Mouse (Mus musculus) kidney, embryonic 16.5 days (tissue): ENCODE results near the gene H2-Ab1. TPM values are rescaled to one million over a fixed set of nuclear protein-coding genes. Genes with fewer than 3 reads are reported as not detected.
A peak's percentile ranks its signal among the peaks of the same experiment; 100 is the strongest.

Experiments used
- ATAC-seq: fragments of 200-750 bp; cut with Nextera tagmentation; 2 replicates; pipeline ENCODE4 v1.8.0; 2017; ENCODE audit warnings: moderate TSS enrichment; ENCODE audit not compliant: low FRiP score, low TSS enrichment
- H3K27ac ChIP-seq: fragments of 300-500 bp; sonication (generic); 2 replicates; pipeline ENCODE4 v1.5.1; 2014; ENCODE audit warnings: low read length
- H3K27me3 ChIP-seq: fragments of 300-500 bp; sonication (generic); 2 replicates; pipeline ENCODE4 v1.6.1; 2014; ENCODE audit warnings: low read length, control low read depth, mixed read lengths; ENCODE audit not compliant: insufficient read depth
- H3K36me3 ChIP-seq: fragments of 300-500 bp; sonication (generic); 2 replicates; pipeline ENCODE4 v1.6.1; 2014; ENCODE audit warnings: low read length, control low read depth, mixed read lengths; ENCODE audit not compliant: insufficient read depth
- H3K4me1 ChIP-seq: fragments of 300-500 bp; sonication (generic); 2 replicates; pipeline ENCODE4 v1.6.1; 2014; ENCODE audit warnings: low read length, control low read depth, mixed read lengths; ENCODE audit not compliant: insufficient read depth
- H3K4me2 ChIP-seq: fragments of 300-500 bp; sonication (generic); replicated peaks from 2 replicates; pipeline ENCODE4 v1.6.1; 2014; ENCODE audit warnings: low read depth, low read length
- H3K4me3 ChIP-seq: fragments of 300-500 bp; sonication (generic); 2 replicates; pipeline ENCODE4 v1.5.1; 2014; ENCODE audit warnings: mild to moderate bottlenecking, low read length
- H3K9ac ChIP-seq: fragments of 300-500 bp; sonication (generic); replicated peaks from 2 replicates; pipeline ENCODE4 v1.6.1; 2014; ENCODE audit warnings: low read length
- H3K9me3 ChIP-seq: fragments of 300-500 bp; sonication (generic); 2 replicates; pipeline ENCODE4 v1.6.1; 2016; ENCODE audit warnings: low read length, control low read depth
- WGBS: fragments of 180-500 bp; shearing (Covaris S2); extraction: QIAGEN DNeasy Blood & Tissue Kit; methylation state at CpG from one replicate; pipeline ENCODE4 v1.1.7; 2014; 5-methylcytosine and 5-hydroxymethylcytosine counted together
- polyA plus RNA-seq: library from polyadenylated mRNA; unstranded; fragments of >200 nt; fragmentation: Nextera tagmentation; extraction: Ambion mirVana; gene quantifications from 2 replicates; pipeline ENCODE4 v1.2.1, GENCODE M21; 2015

The H2-Ab1 gene
- polyA plus RNA-seq, 1 experiment from 2014 or later, result 37.9 TPM

- H3K9me3 ChIP-seq, result no peaks in the 10 kb centered on the region
- H3K4me2 ChIP-seq, result no peak overlapping the region
- no peak overlapping the region for H3K9ac ChIP-seq
- H3K4me1 ChIP-seq, result no peaks in the 10 kb centered on the region
- H3K36me3 ChIP-seq, result no peaks in the 10 kb centered on the region
- H3K27ac ChIP-seq, result no peak overlapping the region
- 0 out of 2 replicates have a peak, but pooled peaks have one; percentile 42 for ATAC-seq
- no peak overlapping the region for H3K4me3 ChIP-seq
- whole genome bisulfite sequencing, result 29% methylated on average over 9 of the region's 9 CpGs
- no peaks in the 10 kb centered on the region for H3K27me3 ChIP-seq
These were observed 22.6 kb upstream of the H2-Ab1 start for GRCm38 (mm10) chr17:34234926-34235325.

- H3K4me2 ChIP-seq, result no peak overlapping the region
- H3K27ac ChIP-seq, result no peak overlapping the region
- ATAC-seq, result no peak
- H3K9ac ChIP-seq, result no peak overlapping the region
- no peaks in the 10 kb centered on the region for H3K36me3 ChIP-seq
- WGBS, result 78% methylated on average over 5 of the region's 5 CpGs
- no peaks in the 10 kb centered on the region for H3K27me3 ChIP-seq
- 0 out of 2 replicates have a peak, but pooled peaks cover 1% of the 10 kb centered on the region for H3K9me3 ChIP-seq
- H3K4me3 ChIP-seq, result no peak overlapping the region
- no peaks in the 10 kb centered on the region for H3K4me1 ChIP-seq
These were observed 20.8 kb upstream of the H2-Ab1 start for GRCm38 (mm10) chr17:34236691-34237090.

- H3K4me1 ChIP-seq, result no peaks in the 10 kb centered on the region
These were observed 19.7 kb upstream of the H2-Ab1 start for GRCm38 (mm10) chr17:34237741-34238140.

DNA sequence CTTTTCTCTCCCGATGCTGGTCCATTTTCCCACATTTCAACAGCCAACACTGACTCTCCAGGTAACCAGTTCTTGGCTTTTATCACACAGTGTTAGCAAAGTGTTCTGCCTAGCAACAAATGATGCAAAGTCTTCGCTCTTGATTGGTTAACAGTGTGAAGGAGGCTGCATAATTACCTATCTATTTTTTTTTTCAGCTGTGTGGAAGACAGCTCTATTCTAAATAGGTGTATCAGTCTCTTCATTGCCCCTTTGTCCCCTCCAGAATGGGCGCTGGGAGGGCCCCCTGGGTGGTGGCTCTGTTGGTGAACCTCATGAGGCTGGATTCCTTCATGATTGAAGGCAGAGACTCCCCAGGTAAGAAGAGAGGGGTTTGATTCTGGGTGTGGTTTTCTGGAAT lies 18.8 kb upstream of the H2-Ab1 start, which contains the start of gene H2-Ob:
H2-Ob (plus strand) TSS at position 198 of the 400 bp plus-strand sequence.
- H3K4me1 ChIP-seq, result no peaks in the 10 kb centered on the region
- peak within 1 kb of the TSS; percentile 35; the same call in 1 of the 2 replicates for H3K27ac ChIP-seq
- no peaks in the 10 kb centered on the region for H3K27me3 ChIP-seq
- WGBS, result 62% methylated on average over 3 of the region's 3 CpGs
- 0 out of 2 replicates have a peak, but pooled peaks cover 4% of the 10 kb centered on the region for H3K9me3 ChIP-seq
- H3K36me3 ChIP-seq, result no peaks in the 10 kb centered on the region
- no peak for ATAC-seq
- H3K4me2 ChIP-seq, result no peak within 1 kb of the TSS
- no peak within 1 kb of the TSS for H3K9ac ChIP-seq
- no peak within 1 kb of the TSS for H3K4me3 ChIP-seq

More at GRCm38 (mm10) chr17:34237741-34238140, 19.7 kb upstream of the H2-Ab1 start:
- H3K36me3 ChIP-seq, result no peaks in the 10 kb centered on the region
- no peak overlapping the region for H3K4me3 ChIP-seq
- H3K9ac ChIP-seq, result no peak overlapping the region
- H3K9me3 ChIP-seq, result 0 out of 2 replicates have a peak, but pooled peaks cover 4% of the 10 kb centered on the region
- ATAC-seq, result no peak
- no peak overlapping the region for H3K27ac ChIP-seq
- WGBS, result 77% methylated on average over 3 of the region's 3 CpGs
- no peak overlapping the region for H3K4me2 ChIP-seq
- no peaks in the 10 kb centered on the region for H3K27me3 ChIP-seq

- WGBS, result 48% methylated on average over 10 of the region's 10 CpGs
- H3K9ac ChIP-seq, result no peak overlapping the region
- H3K36me3 ChIP-seq, result no peaks in the 10 kb centered on the region
- H3K27ac ChIP-seq, result peak overlapping the region; percentile 35; the same call in 1 of the 2 replicates
- 0 out of 2 replicates have a peak, but pooled peaks cover 4% of the 10 kb centered on the region for H3K9me3 ChIP-seq
- no peak overlapping the region for H3K4me3 ChIP-seq
- no peaks in the 10 kb centered on the region for H3K4me1 ChIP-seq
- H3K4me2 ChIP-seq, result no peak overlapping the region
- no peak for ATAC-seq
- H3K27me3 ChIP-seq, result no peaks in the 10 kb centered on the region
These were observed 17.9 kb upstream of the H2-Ab1 start for GRCm38 (mm10) chr17:34239601-34240041.

DNA sequence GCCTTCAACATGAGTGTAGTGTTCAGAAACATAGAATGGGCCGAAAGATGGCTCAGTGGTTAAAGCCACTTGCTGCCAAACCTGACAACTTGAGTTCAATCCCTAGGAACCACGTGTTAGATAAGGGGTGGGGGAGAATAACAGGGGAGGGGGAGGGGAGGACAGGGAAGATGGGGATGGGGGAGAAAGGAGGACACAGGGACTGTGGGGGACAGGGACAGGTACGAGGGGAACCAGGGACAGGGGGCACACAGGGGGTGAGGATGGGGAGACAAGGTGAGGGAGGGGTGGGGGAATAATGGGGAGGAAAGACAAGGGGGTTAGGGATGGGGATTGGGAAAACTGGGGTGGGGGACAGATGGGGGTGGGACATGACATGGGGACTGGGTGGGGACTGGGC lies 17.1 kb upstream of the H2-Ab1 start:
- H3K4me1 ChIP-seq, result no peaks in the 10 kb centered on the region
- H3K9ac ChIP-seq, result no peak overlapping the region
- H3K9me3 ChIP-seq, result 0 out of 2 replicates have a peak, but pooled peaks cover 4% of the 10 kb centered on the region
- WGBS, result 66% methylated on average over 3 of the region's 3 CpGs
- H3K27ac ChIP-seq, result no peak overlapping the region
- H3K27me3 ChIP-seq, result no peaks in the 10 kb centered on the region
- H3K4me2 ChIP-seq, result no peak overlapping the region
- no peaks in the 10 kb centered on the region for H3K36me3 ChIP-seq
- H3K4me3 ChIP-seq, result no peak overlapping the region
- ATAC-seq, result no peak

DNA sequence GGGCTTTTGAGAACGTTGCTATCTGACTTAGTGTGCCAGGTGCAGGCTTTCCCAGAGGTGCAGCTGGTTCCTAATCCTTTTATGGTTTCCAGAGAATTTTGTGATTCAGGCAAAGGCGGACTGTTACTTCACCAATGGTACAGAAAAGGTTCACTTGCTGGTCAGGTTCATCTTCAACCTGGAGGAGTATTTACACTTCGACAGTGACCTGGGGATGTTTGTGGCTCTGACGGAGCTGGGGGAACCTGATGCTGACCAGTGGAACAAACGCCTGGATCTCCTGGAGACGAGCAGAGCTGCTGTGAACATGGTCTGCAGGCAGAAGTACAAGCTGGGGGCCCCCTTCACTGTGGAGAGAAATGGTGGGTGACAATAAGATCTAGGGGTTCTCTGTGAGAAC lies 16.6 kb upstream of the H2-Ab1 start:
- Histone ChIP-seq H3K9ac (no peak overlapping the region), H3K4me2 (no peak overlapping the region), H3K36me3 (no peaks in the 10 kb centered on the region), H3K27ac (no peak overlapping the region), H3K4me3 (no peak overlapping the region), H3K27me3 (no peaks in the 10 kb centered on the region), H3K4me1 (no peaks in the 10 kb centered on the region), H3K9me3 (0 out of 2 replicates have a peak, but pooled peaks cover 4% of the 10 kb centered on the region)
- ATAC-seq, result no peak
- 75% methylated on average over 6 of the region's 6 CpGs for WGBS

- 82% methylated on average over 4 of the region's 4 CpGs for WGBS
- no peak for ATAC-seq
- Histone ChIP-seq H3K27ac (no peak overlapping the region), H3K4me2 (no peak overlapping the region), H3K4me1 (no peaks in the 10 kb centered on the region), H3K27me3 (no peaks in the 10 kb centered on the region), H3K9me3 (0 out of 2 replicates have a peak, but pooled peaks cover 4% of the 10 kb centered on the region), H3K4me3 (no peak overlapping the region), H3K9ac (no peak overlapping the region), H3K36me3 (no peaks in the 10 kb centered on the region)
These were observed 12.8 kb upstream of the H2-Ab1 start for GRCm38 (mm10) chr17:34244656-34245055.

- WGBS, result 91% methylated on average over 3 of the region's 3 CpGs
- Histone ChIP-seq H3K9me3 (no peaks in the 10 kb centered on the region), H3K4me1 (no peaks in the 10 kb centered on the region; the same call in 1 of the 2 replicates), H3K4me3 (no peak overlapping the region), H3K4me2 (no peak overlapping the region), H3K27me3 (no peaks in the 10 kb centered on the region), H3K9ac (no peak overlapping the region), H3K27ac (no peak overlapping the region), H3K36me3 (no peaks in the 10 kb centered on the region)
- no peak for ATAC-seq
These were observed 10.4 kb upstream of the H2-Ab1 start for GRCm38 (mm10) chr17:34247047-34247446.

DNA sequence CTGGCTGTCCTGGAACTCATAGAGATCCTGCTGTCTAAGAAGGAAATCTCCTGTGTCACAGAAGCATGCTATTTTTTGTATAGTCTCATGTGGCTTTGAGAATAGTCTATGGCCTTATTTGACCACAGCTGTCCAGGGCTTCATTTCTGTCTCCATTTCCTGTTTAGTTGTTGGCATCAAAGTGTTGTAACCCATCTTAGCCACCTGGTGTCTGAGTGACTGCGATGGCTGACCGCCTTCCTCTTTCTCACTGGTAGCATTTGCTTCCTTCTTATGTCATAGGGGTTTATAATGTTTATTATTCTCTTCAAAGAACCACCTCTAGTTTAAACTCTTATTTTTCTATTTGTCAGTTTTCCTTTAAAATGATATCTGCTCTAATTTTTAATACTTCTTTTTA lies 8.7 kb upstream of the H2-Ab1 start:
- no peak overlapping the region for H3K4me2 ChIP-seq
- no peak overlapping the region for H3K9ac ChIP-seq
- H3K4me3 ChIP-seq, result no peak overlapping the region
- WGBS, result 64% methylated on average over 2 of the region's 2 CpGs
- H3K9me3 ChIP-seq, result no peaks in the 10 kb centered on the region
- no peaks in the 10 kb centered on the region for H3K27me3 ChIP-seq
- no peak for ATAC-seq
- no peaks in the 10 kb centered on the region for H3K36me3 ChIP-seq
- H3K27ac ChIP-seq, result no peak overlapping the region
- H3K4me1 ChIP-seq, result no peaks in the 10 kb centered on the region; the same call in 1 of the 2 replicates
